In the genomic region with DNA sequence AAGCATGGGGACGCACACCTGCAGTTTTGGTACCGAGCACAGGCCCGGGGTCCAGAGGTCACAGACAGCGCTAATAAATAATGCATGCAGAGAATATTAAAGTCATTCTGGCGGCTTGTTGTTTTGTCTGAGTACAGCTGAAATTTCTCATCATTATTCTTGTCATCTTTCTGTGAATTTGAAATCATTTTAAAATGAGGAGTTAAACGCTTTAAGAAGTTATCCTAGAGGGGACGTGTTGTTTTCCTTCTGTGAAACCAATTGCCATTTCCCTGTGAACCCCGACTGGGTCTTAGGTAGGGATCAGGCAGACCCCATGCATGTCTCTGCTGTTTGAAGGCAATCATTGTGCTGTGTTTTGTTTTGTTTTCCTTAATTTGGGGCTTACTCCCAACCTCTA, we compare ENCODE assay signal across 24 mouse cellular contexts. TPM values are rescaled to one million over a fixed set of nuclear protein-coding genes. Genes with fewer than 3 reads are reported as not detected.
DNase-seq lines count a peak whose midpoint lies in the region; ATAC-seq and TF ChIP-seq lines count a peak whose summit lies in the region.
"Had no signal": no experiment of that assay in that cellular context is flagged by ENCODE, and none has a peak within 500 bp of the region (broad histone marks: within the 10 kb centered on the region; RNA-seq: fewer than 3 reads in every experiment).

No protein-coding gene starts in this region.

- H3K4me1 ChIP-seq in forebrain, embryonic 16.5 days (replicated peaks; ENCODE audit: control insufficient read depth, insufficient read depth, low read length), result peaks cover 17% of the 10 kb centered on the region
- no peaks in the 10 kb centered on the region for H3K4me1 ChIP-seq in forebrain, embryonic 13.5 days
- H3K4me1 ChIP-seq in intestine, embryonic 16.5 days (ENCODE audit: control insufficient read depth, insufficient read depth, low read length), result no peaks in the 10 kb centered on the region; the same call in 1 of the 2 replicates

- no peaks in the 10 kb centered on the region for H3K36me3 ChIP-seq in forebrain, embryonic 16.5 days (ENCODE audit: control insufficient read depth, insufficient read depth)
- H3K36me3 ChIP-seq in forebrain, embryonic 13.5 days (ENCODE audit: poor library complexity, severe bottlenecking), result no peaks in the 10 kb centered on the region
- no peaks in the 10 kb centered on the region for H3K36me3 ChIP-seq in intestine, embryonic 16.5 days (ENCODE audit: control insufficient read depth, insufficient read depth, low read length)
- H3K36me3 ChIP-seq: embryonic facial prominence, embryonic 12.5 days; embryonic facial prominence, embryonic 15.5 days; heart, embryonic 10.5 days; heart, embryonic 13.5 days had no signal

- 71% methylated on average over 8 of the region's 8 CpGs for WGBS in forebrain, embryonic 16.5 days
- 75% methylated on average over 8 of the region's 8 CpGs for WGBS in forebrain, embryonic 13.5 days
- WGBS in intestine, embryonic 16.5 days, result 78% methylated on average over 8 of the region's 8 CpGs

- H3K4me3 ChIP-seq in forebrain, embryonic 16.5 days (replicated peaks; ENCODE audit: low read length), result no peak overlapping the region
- no peak overlapping the region for H3K4me3 ChIP-seq in forebrain, embryonic 13.5 days
- H3K4me3 ChIP-seq in layer of hippocampus, adult 2 months, result no peak overlapping the region
- H3K4me3 ChIP-seq in intestine, embryonic 16.5 days (ENCODE audit: low read length), result no peak overlapping the region
- H3K4me3 ChIP-seq: embryonic facial prominence, embryonic 12.5 days; embryonic facial prominence, embryonic 15.5 days; heart, adult 2 months; heart, embryonic 10.5 days; heart, embryonic 13.5 days had no signal

- peak; percentile 16; the same call in 1 of the 2 replicates for ATAC-seq in forebrain, embryonic 16.5 days
- no peak for ATAC-seq in forebrain, embryonic 13.5 days
- ATAC-seq in intestine, embryonic 16.5 days, result no peak
- ATAC-seq: CD4-positive, CD25-positive, alpha-beta regulatory T cell, adult 4 months; inflammation-experienced regulatory T-cells, adult 6 months; intestine, postnatal 0 days had no signal

- TF ChIP-seq CTCF in layer of hippocampus, adult 2 months (conservative IDR thresholded peaks at IDR 0.05), result no peak
- no peak for TF ChIP-seq CTCF in brain, embryonic 14.5 days (IDR thresholded peaks at IDR 0.05; ENCODE audit: borderline replicate concordance, extremely low read depth, insufficient read depth, insufficient read length)

- no peak overlapping the region for H3K9ac ChIP-seq in forebrain, embryonic 16.5 days (replicated peaks; ENCODE audit: low read depth, low read length)
- no peak overlapping the region for H3K9ac ChIP-seq in forebrain, embryonic 13.5 days
- H3K9ac ChIP-seq in intestine, embryonic 16.5 days (ENCODE audit: low read depth, low read length), result no peak overlapping the region
- H3K9ac ChIP-seq: embryonic facial prominence, embryonic 12.5 days; embryonic facial prominence, embryonic 15.5 days; heart, embryonic 13.5 days; hindbrain, embryonic 14.5 days had no signal

- peak; percentile 21 for DNase-seq in cerebellum, adult 9-11 months
- DNase-seq in cerebellum, adult 8-10 months, result no peak
- no peak for DNase-seq in layer of hippocampus, adult 2 months (ENCODE audit: low spot score in 2 of 2)
- no peak for DNase-seq in layer of hippocampus, postnatal 36 days
- peak; percentile 7 for DNase-seq in brain, embryonic 14.5 days (ENCODE audit: low read depth)

- no peaks in the 10 kb centered on the region for H3K27me3 ChIP-seq in forebrain, embryonic 16.5 days (replicated peaks; ENCODE audit: control insufficient read depth, insufficient read depth, low read length)
- no peaks in the 10 kb centered on the region for H3K27me3 ChIP-seq in forebrain, embryonic 13.5 days
- no peaks in the 10 kb centered on the region for H3K27me3 ChIP-seq in intestine, embryonic 16.5 days (replicated peaks; ENCODE audit: control insufficient read depth, insufficient read depth, low read length)
- H3K27me3 ChIP-seq: embryonic facial prominence, embryonic 12.5 days; embryonic facial prominence, embryonic 15.5 days; heart, embryonic 13.5 days had no signal

- H3K27ac ChIP-seq in forebrain, embryonic 16.5 days (ENCODE audit: low read length), result peak overlapping the region; percentile 86
- no peak overlapping the region for H3K27ac ChIP-seq in forebrain, embryonic 13.5 days
- H3K27ac ChIP-seq in layer of hippocampus, adult 2 months, result peak overlapping the region; percentile 72
- no peak overlapping the region for H3K27ac ChIP-seq in intestine, embryonic 16.5 days (ENCODE audit: low read length)
- H3K27ac ChIP-seq: embryonic facial prominence, embryonic 12.5 days; embryonic facial prominence, embryonic 15.5 days; heart, adult 2 months; heart, embryonic 10.5 days; heart, embryonic 13.5 days; hindbrain, embryonic 14.5 days; hindbrain, postnatal 0 days had no signal

- no peaks in the 10 kb centered on the region for H3K9me3 ChIP-seq in forebrain, embryonic 16.5 days (ENCODE audit: control insufficient read depth, low read length)
- H3K9me3 ChIP-seq in forebrain, embryonic 13.5 days (replicated peaks), result no peaks in the 10 kb centered on the region
- H3K9me3 ChIP-seq in intestine, embryonic 16.5 days (ENCODE audit: control insufficient read depth, low read length), result no peaks in the 10 kb centered on the region
- H3K9me3 ChIP-seq: embryonic facial prominence, embryonic 12.5 days; embryonic facial prominence, embryonic 15.5 days; heart, embryonic 10.5 days; heart, embryonic 13.5 days had no signal

- no peak for TF ChIP-seq POLR2A in brain, embryonic 14.5 days (IDR thresholded peaks at IDR 0.05; ENCODE audit: borderline replicate concordance, extremely low read depth, insufficient read depth, insufficient read length, poor library complexity, severe bottlenecking)

- H3K4me2 ChIP-seq in forebrain, embryonic 16.5 days (ENCODE audit: low read length), result no peak overlapping the region
- no peak overlapping the region for H3K4me2 ChIP-seq in forebrain, embryonic 13.5 days
- no peak overlapping the region for H3K4me2 ChIP-seq in intestine, embryonic 16.5 days (ENCODE audit: low read depth, low read length)
- H3K4me2 ChIP-seq: embryonic facial prominence, embryonic 12.5 days; hindbrain, embryonic 14.5 days had no signal

RNA-seq across cellular contexts. Expression of gene Abcc12, which starts 2.9 kb away (rescaled TPM):
- polyA plus RNA-seq in forebrain, embryonic 16.5 days (2015; fragmentation: Nextera tagmentation; extraction: Ambion mirVana), result 0.20 and 0.31 TPM in 2 replicates
- polyA plus RNA-seq in forebrain, embryonic 13.5 days (2015; fragmentation: Nextera tagmentation; extraction: Ambion mirVana), result 0.15 and 0.24 TPM in 2 replicates
- under 1 TPM; 0.36 to 0.47 TPM for total RNA-seq in layer of hippocampus, adult 2 months (2021)
- under 1 TPM; 0.40 to 0.53 TPM for total RNA-seq in layer of hippocampus, postnatal 36 days (2021)
- 0.23 and 0.52 TPM in 2 replicates for polyA plus RNA-seq in brain, embryonic 14.5 days (2012; rRNA removed)
- polyA plus RNA-seq in intestine, embryonic 16.5 days (2015; fragmentation: Nextera tagmentation; extraction: Ambion mirVana), result 0.06 and 0.09 TPM in 2 replicates
- total RNA-seq: adrenal gland, adult 2 months; common myeloid progenitor, adult 5-6 weeks; granulocyte monocyte progenitor cell, adult 5-6 weeks; heart, adult 2 months; MEL had no signal
- polyA plus RNA-seq: C2C12; CD4-positive, CD25-positive, alpha-beta regulatory T cell, adult 4 months; heart, embryonic 10.5 days; heart, embryonic 13.5 days; hindbrain, embryonic 11.5 days; inflammation-experienced regulatory T-cells, adult 6 months; intestine, postnatal 0 days had no signal

RNA-seq across cellular contexts. Expression of gene Lonp2, which starts 46.3 kb away (rescaled TPM):
- polyA plus RNA-seq in forebrain, embryonic 16.5 days (2015; fragmentation: Nextera tagmentation; extraction: Ambion mirVana), result 85.5 and 96.3 TPM in 2 replicates
- 73.4 and 74.2 TPM in 2 replicates for polyA plus RNA-seq in forebrain, embryonic 13.5 days (2015; fragmentation: Nextera tagmentation; extraction: Ambion mirVana)
- 10 to 100 TPM; 82.4 to 84.2 TPM for total RNA-seq in layer of hippocampus, adult 2 months (2021)
- total RNA-seq in layer of hippocampus, postnatal 36 days (2021), result 10 to 100 TPM; 73.1 to 78.6 TPM
- 45.2 and 53.5 TPM in 2 replicates for polyA plus RNA-seq in brain, embryonic 14.5 days (2012; rRNA removed)
- polyA plus RNA-seq in intestine, embryonic 16.5 days (2015; fragmentation: Nextera tagmentation; extraction: Ambion mirVana), result 72.5 and 78.0 TPM in 2 replicates

Comparison
In these comparisons a context has a peak if more than half of its experiments do, and no peak if none do; other contexts are left out.
1. DNase-seq: peak in cerebellum, adult 9-11 months (single experiment) and brain, embryonic 14.5 days (single experiment); none in cerebellum, adult 8-10 months (single experiment), layer of hippocampus, adult 2 months (0 of 2) and layer of hippocampus, postnatal 36 days (0 of 2).
2. H3K27ac ChIP-seq: peak in forebrain, embryonic 16.5 days (single experiment) and layer of hippocampus, adult 2 months (single experiment); none in forebrain, embryonic 13.5 days (single experiment) and intestine, embryonic 16.5 days (single experiment).